Mouse (Mus musculus) cerebral cortex, adult 2 months (tissue): ENCODE measurements around the gene Ovol1.

Source experiments
- WGBS: fragments of 180-500 bp; shearing (Covaris S2); methylation state at CpG from one replicate; pipeline ENCODE4 v1.1.7; 2018; 5-methylcytosine and 5-hydroxymethylcytosine counted together

Gene Ovol1

GRCm38 (mm10) chr19:5560457-5561041, at the start of gene Ovol1:
TSS of gene Ovol1 (minus strand) at chr19:5560646.
- 2% methylated on average over 57 of the region's 57 CpGs for WGBS

- 1% methylated on average over 55 of the region's 55 CpGs for WGBS
Measured at GRCm38 (mm10) chr19:5609547-5610404, 49.3 kb upstream of the Ovol1 start, which contains the start of gene Kat5. TSS of gene Kat5 (minus strand) at chr19:5610237.

GRCm38 (mm10) chr19:5609171-5609546, 48.7 kb upstream of the Ovol1 start:
- 30% methylated on average over 10 of the region's 10 CpGs for WGBS

GRCm38 (mm10) chr19:5608707-5609106, 48.3 kb upstream of the Ovol1 start:
- whole genome bisulfite sequencing, result 95% methylated on average over 13 of the region's 13 CpGs

GRCm38 (mm10) chr19:5607705-5608410, 47.4 kb upstream of the Ovol1 start:
- WGBS, result 91% methylated on average over 26 of the region's 26 CpGs

- WGBS, result 68% methylated on average over 8 of the region's 8 CpGs
Measured at GRCm38 (mm10) chr19:5606196-5606595, 45.8 kb upstream of the Ovol1 start.

- WGBS, result 72% methylated on average over 7 of the region's 7 CpGs
Measured at GRCm38 (mm10) chr19:5605126-5605525, 44.7 kb upstream of the Ovol1 start.

GRCm38 (mm10) chr19:5603664-5604063, 43.2 kb upstream of the Ovol1 start:
- WGBS, result 77% methylated on average over 7 of the region's 7 CpGs

- WGBS, result 1% methylated on average over 64 of the region's 64 CpGs
Measured at GRCm38 (mm10) chr19:5601752-5602541, 41.5 kb upstream of the Ovol1 start, which contains the start of gene Rnaseh2c. TSS of gene Rnaseh2c (plus strand) at chr19:5601873.

- 86% methylated on average over 4 of the region's 4 CpGs for WGBS
Measured at GRCm38 (mm10) chr19:5599224-5599623, 38.8 kb upstream of the Ovol1 start.

- 89% methylated on average over 6 of the region's 6 CpGs for WGBS
Measured at GRCm38 (mm10) chr19:5591888-5592287, 31.4 kb upstream of the Ovol1 start.

GRCm38 (mm10) chr19:5589159-5589558, 28.7 kb upstream of the Ovol1 start:
- 78% methylated on average over 9 of the region's 9 CpGs for whole genome bisulfite sequencing

- WGBS, result 71% methylated on average over 2 of the region's 2 CpGs
Measured at GRCm38 (mm10) chr19:5581995-5582394, 21.5 kb upstream of the Ovol1 start.

- 87% methylated on average over 6 of the region's 6 CpGs for WGBS
Measured at GRCm38 (mm10) chr19:5580776-5581175, 20.3 kb upstream of the Ovol1 start.

- WGBS, result 86% methylated on average over 4 of the region's 4 CpGs
Measured at GRCm38 (mm10) chr19:5579971-5580370, 19.5 kb upstream of the Ovol1 start.

- 100% methylated on average over 1 of the region's 1 CpGs for WGBS
Measured at GRCm38 (mm10) chr19:5575336-5575735, 14.9 kb upstream of the Ovol1 start.

- 66% methylated on average over 19 of the region's 19 CpGs for WGBS
Measured at GRCm38 (mm10) chr19:5572331-5573125, 12.1 kb upstream of the Ovol1 start.

- 76% methylated on average over 5 of the region's 5 CpGs for WGBS
Measured at GRCm38 (mm10) chr19:5571831-5572230, 11.4 kb upstream of the Ovol1 start.

- 94% methylated on average over 32 of the region's 32 CpGs for WGBS
Measured at GRCm38 (mm10) chr19:5570353-5571246, 10.2 kb upstream of the Ovol1 start.

- WGBS, result 89% methylated on average over 10 of the region's 10 CpGs
Measured at GRCm38 (mm10) chr19:5569521-5569920, 9.1 kb upstream of the Ovol1 start.
